Mouse (Mus musculus) thymus, adult 2 months (tissue): ENCODE measurements around the gene Sept11. TPM values are rescaled to one million over a fixed set of nuclear protein-coding genes. Genes with fewer than 3 reads are reported as not detected.

ENCODE experiments used
- DNase-seq: peaks from one replicate; pipeline ENCODE4 v3.0.0; 2021
- H3K27ac ChIP-seq: fragments of 200-500 bp; 2 replicates; pipeline ENCODE4 v1.5.1; 2012; ENCODE audit warnings: low read length, control low read depth; ENCODE audit not compliant: control insufficient read depth, insufficient read depth
- H3K27me3 ChIP-seq: fragments of 200-500 bp; 2 replicates; pipeline ENCODE4 v1.6.1; 2012; ENCODE audit warnings: mild to moderate bottlenecking, low read length, moderate library complexity, mixed read lengths; ENCODE audit not compliant: control insufficient read depth, insufficient read depth
- H3K36me3 ChIP-seq: fragments of 200-500 bp; 2 replicates; pipeline ENCODE4 v1.6.1; 2012; ENCODE audit warnings: mild to moderate bottlenecking, low read length, moderate library complexity; ENCODE audit not compliant: control insufficient read depth, insufficient read depth
- H3K4me1 ChIP-seq: fragments of 200-500 bp; replicated peaks from 2 replicates; pipeline ENCODE4 v1.6.1; 2012; ENCODE audit warnings: low read length; ENCODE audit not compliant: control insufficient read depth, insufficient read depth
- H3K4me3 ChIP-seq: fragments of 200-500 bp; 2 replicates; pipeline ENCODE4 v1.5.1; 2012; ENCODE audit warnings: mild to moderate bottlenecking, low read length, control low read depth, moderate library complexity; ENCODE audit not compliant: control insufficient read depth, insufficient read depth
- CTCF ChIP-seq: fragments of 200-500 bp; IDR thresholded peaks from 2 replicates; pipeline ENCODE4 v1.5.1; 2012; ENCODE audit warnings: mild to moderate bottlenecking, control low read depth, low read length, moderate library complexity, borderline replicate concordance; ENCODE audit not compliant: control insufficient read depth, poor library complexity, insufficient read depth; ENCODE audit errors: extremely low read depth
- POLR2A ChIP-seq: fragments of 200-500 bp; IDR thresholded peaks from 2 replicates; pipeline ENCODE4 v1.6.1; 2012; ENCODE audit warnings: mild to moderate bottlenecking, low read length, control low read depth, moderate library complexity; ENCODE audit not compliant: control insufficient read depth, poor library complexity, insufficient read depth; ENCODE audit errors: extremely low read depth
- WGBS: fragments of 180-500 bp; shearing (Covaris S2); methylation state at CpG from one replicate; pipeline ENCODE4 v1.1.7; 2018; 5-methylcytosine and 5-hydroxymethylcytosine counted together
- polyA plus RNA-seq: library from polyadenylated mRNA; depleted of rRNA; stranded (reverse); fragments of >200 nt; gene quantifications from 2 replicates; pipeline ENCODE4 v1.2.3, GENCODE M21; 2012

Gene Sept11
- polyA plus RNA-seq, 1 experiment = 39.0 TPM

DNA sequence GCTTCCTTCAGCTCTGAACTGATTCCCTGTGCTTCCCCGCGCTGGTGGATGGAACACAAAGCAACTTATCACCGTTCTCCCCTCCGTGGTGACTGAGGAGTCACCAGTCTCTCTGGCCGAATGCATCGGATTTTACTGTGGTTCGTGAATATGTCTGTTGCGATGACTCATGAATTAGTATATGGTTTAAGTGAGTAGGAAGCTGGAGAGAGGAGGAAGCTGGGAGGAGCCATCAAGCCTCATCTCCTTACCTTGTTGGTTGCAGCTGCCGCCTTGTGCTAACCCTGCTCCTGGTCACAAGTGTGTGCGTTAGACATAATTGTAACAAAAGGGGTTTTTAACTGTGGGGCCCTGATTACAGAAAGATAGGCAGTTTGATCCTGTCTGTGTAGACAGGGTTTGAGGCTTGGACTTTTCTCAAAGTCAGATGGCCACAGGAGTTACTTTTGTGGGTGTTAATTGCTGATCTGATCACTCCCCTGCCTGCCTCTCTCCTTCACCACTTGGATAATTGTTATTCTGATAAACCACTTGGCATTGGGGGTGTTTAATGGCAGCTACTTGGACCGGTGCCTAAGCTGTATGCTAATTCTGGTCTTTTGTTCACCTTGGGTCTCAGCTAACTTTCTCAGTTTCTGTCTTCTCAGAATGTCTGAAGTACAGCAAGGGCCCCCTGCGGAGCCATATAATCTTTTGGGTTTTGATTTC is 33.1 kb downstream of the Sept11 start:
- Histone ChIP-seq H3K27me3 (no peaks in the 10 kb centered on the region), H3K27ac (no peak overlapping the region), H3K4me3 (no peak overlapping the region), H3K36me3 (no peaks in the 10 kb centered on the region), H3K4me1 (peaks cover 9% of the 10 kb centered on the region; the same call in 1 of the 2 replicates)
- no peak for DNase-seq
- TF ChIP-seq CTCF (no peak), POLR2A (no peak)
- 73% methylated on average over 12 of the region's 12 CpGs for WGBS

DNA sequence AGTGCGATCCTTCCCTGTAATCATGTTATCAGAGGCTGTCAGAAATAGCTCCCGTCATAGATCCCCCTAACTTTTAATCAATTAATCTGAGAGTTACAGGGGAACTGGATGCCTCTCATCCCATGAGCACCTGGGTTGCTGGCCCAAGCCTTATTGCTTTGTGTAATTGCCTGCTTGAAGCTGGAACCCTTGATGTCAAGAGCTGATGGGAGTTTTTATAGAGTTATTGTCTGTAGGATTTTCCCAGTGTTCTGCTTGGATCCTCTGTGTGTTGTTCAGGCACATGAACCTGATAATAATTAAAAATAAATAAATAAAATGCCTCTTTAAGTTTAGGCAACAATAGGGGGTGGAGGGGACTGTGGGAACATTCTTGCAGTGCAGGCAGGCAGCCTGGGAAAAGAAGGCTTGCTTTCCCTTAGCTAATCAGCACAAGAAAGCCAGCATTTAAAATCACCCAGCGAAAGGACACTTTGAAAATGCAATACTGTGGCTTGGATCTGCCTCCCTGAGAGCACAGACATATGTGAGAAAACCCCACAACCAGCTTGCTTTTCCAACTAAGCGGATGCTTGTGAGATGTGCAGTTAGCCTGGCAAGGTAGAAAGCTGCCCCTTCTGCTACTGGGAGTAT is 33.8 kb downstream of the Sept11 start:
- TF ChIP-seq POLR2A = no peak
- no peak for TF ChIP-seq CTCF
- Histone ChIP-seq H3K4me3 (no peak overlapping the region), H3K27ac (no peak overlapping the region), H3K27me3 (no peaks in the 10 kb centered on the region), H3K4me1 (peaks cover 9% of the 10 kb centered on the region; the same call in 1 of the 2 replicates), H3K36me3 (no peaks in the 10 kb centered on the region)
- DNase-seq = no peak
- WGBS = 94% methylated on average over 4 of the region's 4 CpGs

DNA sequence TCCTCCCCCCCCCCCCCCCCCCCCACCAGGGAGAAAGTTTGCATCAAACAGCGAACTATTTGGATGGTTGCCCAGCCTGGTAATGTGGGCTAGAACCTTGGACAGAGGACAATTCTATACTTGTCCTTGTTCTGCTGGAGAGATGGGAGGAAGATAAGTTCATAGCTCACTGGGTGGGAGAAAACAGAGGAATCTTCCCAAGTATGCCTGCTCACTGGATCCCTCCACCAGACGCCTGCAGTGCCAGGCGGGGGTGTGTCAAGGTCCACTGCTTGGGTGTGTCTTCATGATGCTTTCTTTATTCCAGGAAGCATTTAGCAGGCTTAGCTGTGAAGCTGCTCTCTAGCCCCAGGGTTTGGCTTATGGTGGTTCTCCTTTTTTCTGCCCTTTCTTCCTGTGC is 34.5 kb downstream of the Sept11 start:
- Histone ChIP-seq H3K36me3 (no peaks in the 10 kb centered on the region), H3K27me3 (no peaks in the 10 kb centered on the region), H3K4me1 (peaks cover 9% of the 10 kb centered on the region; the same call in 1 of the 2 replicates), H3K27ac (no peak overlapping the region), H3K4me3 (no peak overlapping the region)
- WGBS = 44% methylated on average over 3 of the region's 3 CpGs
- no peak for DNase-seq
- TF ChIP-seq POLR2A (no peak), CTCF (no peak)

DNA sequence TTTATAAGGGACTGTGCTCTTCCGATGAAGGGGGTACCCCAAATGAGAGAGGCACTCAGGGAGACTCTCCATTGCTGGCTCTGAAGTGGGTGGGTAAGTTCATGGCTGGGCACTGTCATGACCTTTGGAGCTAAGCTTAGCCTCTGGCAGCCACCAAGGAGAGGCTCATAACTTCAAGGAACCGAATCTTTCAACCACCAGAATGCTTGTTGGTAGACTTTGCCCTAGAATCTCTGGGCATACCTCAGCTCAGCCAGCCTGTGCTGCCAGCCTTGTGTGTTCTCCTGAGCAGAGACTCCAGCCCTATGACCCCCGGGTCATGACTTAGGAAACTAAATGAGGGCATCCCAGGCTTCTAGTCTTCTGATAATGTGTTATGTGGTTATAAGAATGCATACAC is 35.5 kb downstream of the Sept11 start:
- 95% methylated on average over 3 of the region's 3 CpGs for WGBS
- Histone ChIP-seq H3K4me1 (peaks cover 13% of the 10 kb centered on the region), H3K36me3 (no peaks in the 10 kb centered on the region), H3K27ac (no peak overlapping the region), H3K27me3 (no peaks in the 10 kb centered on the region), H3K4me3 (no peak overlapping the region)
- no peak for DNase-seq
- TF ChIP-seq CTCF = no peak
- no peak for TF ChIP-seq POLR2A

GRCm38 (mm10) chr5:93129953-93130352 is 36.7 kb downstream of the Sept11 start:
- TF ChIP-seq CTCF (no peak), POLR2A (no peak)
- no peak overlapping the region for H3K27ac ChIP-seq
- H3K27me3 ChIP-seq = no peaks in the 10 kb centered on the region
- no peaks in the 10 kb centered on the region for H3K36me3 ChIP-seq
- 82% methylated on average over 4 of the region's 4 CpGs for WGBS
- DNase-seq = no peak
- peaks cover 14% of the 10 kb centered on the region for H3K4me1 ChIP-seq
- no peak overlapping the region for H3K4me3 ChIP-seq

GRCm38 (mm10) chr5:93131401-93131800 is 38.2 kb downstream of the Sept11 start:
- no peak overlapping the region for H3K4me3 ChIP-seq
- no peak overlapping the region for H3K27ac ChIP-seq
- no peaks in the 10 kb centered on the region for H3K36me3 ChIP-seq
- H3K27me3 ChIP-seq = no peaks in the 10 kb centered on the region
- WGBS = 93% methylated on average over 4 of the region's 4 CpGs
- TF ChIP-seq CTCF (no peak), POLR2A (no peak)
- H3K4me1 ChIP-seq = peaks cover 22% of the 10 kb centered on the region
- no peak for DNase-seq
